Mouse (Mus musculus) B cell, adult (primary cell): ENCODE data around the gene B430218F22Rik. TPM values are rescaled to one million over a fixed set of nuclear protein-coding genes. Genes with fewer than 3 reads are reported as not detected.

ENCODE experiments used
- total RNA-seq: library from RNA; stranded (reverse); gene quantifications from 4 replicates; pipeline ENCODE4 v1.2.4, GENCODE M21; 2023; ENCODE audit not compliant: inconsistent age

Gene B430218F22Rik
- 0.33 to 0.35 TPM in 2 of 4 replicates, not detected in the others for total RNA-seq

GRCm38 (mm10) chr13:118386511-118387447 is at the start of gene B430218F22Rik, which contains the start of gene Mrps30:
Gene B430218F22Rik (plus strand): TSS chr13:118386630.
Gene Mrps30 (minus strand): TSS chr13:118387252.

Other genes starting within 250 kb of the B430218F22Rik start
- gene Mrps30, start 622 bp downstream of the B430218F22Rik start, total RNA-seq, result 32.0 to 32.8 TPM (median 32.3 TPM) in 4 replicates